Mouse (Mus musculus): ENCODE measurements around the gene Lamc2. TPM values are rescaled to one million over a fixed set of nuclear protein-coding genes. Genes with fewer than 3 reads are reported as not detected.

The Lamc2 gene
- polyA plus RNA-seq, 1 experiment = not detected

GRCm38 (mm10) chr1:153157021-153157623, 29.1 kb downstream of the Lamc2 start:
- H3K4me1 ChIP-seq (ENCODE audit: control insufficient read depth, insufficient read depth, low read length) = no peaks in the 10 kb centered on the region; the same call in 1 of the 2 replicates
- TF ChIP-seq CTCF (IDR thresholded peaks at IDR 0.05; ENCODE audit: low read depth, low read length) = no peak
- no peak for TF ChIP-seq POLR2A (IDR thresholded peaks at IDR 0.05; ENCODE audit: borderline replicate concordance, low read depth, low read length)
- H3K4me3 ChIP-seq (ENCODE audit: insufficient read depth, low read length) = no peak overlapping the region
- H3K27ac ChIP-seq (ENCODE audit: insufficient read depth, low read depth, low read length) = no peak overlapping the region

- TF ChIP-seq POLR2A (IDR thresholded peaks at IDR 0.05; ENCODE audit: borderline replicate concordance, low read depth, low read length) (no peak), CTCF (IDR thresholded peaks at IDR 0.05; ENCODE audit: low read depth, low read length) (no peak)
- Histone ChIP-seq H3K4me3 (ENCODE audit: insufficient read depth, low read length) (no peak overlapping the region), H3K4me1 (ENCODE audit: control insufficient read depth, insufficient read depth, low read length) (no peaks in the 10 kb centered on the region; the same call in 1 of the 2 replicates), H3K27ac (ENCODE audit: insufficient read depth, low read depth, low read length) (no peak overlapping the region)
Measured at GRCm38 (mm10) chr1:153155364-153155763, 30.9 kb downstream of the Lamc2 start.

GRCm38 (mm10) chr1:153153619-153154137, 32.6 kb downstream of the Lamc2 start:
- no peaks in the 10 kb centered on the region; the same call in 1 of the 2 replicates for H3K4me1 ChIP-seq (ENCODE audit: control insufficient read depth, insufficient read depth, low read length)
- H3K27ac ChIP-seq (ENCODE audit: insufficient read depth, low read depth, low read length) = no peak overlapping the region
- H3K4me3 ChIP-seq (ENCODE audit: insufficient read depth, low read length) = no peak overlapping the region
- TF ChIP-seq POLR2A (IDR thresholded peaks at IDR 0.05; ENCODE audit: borderline replicate concordance, low read depth, low read length) = no peak
- TF ChIP-seq CTCF (IDR thresholded peaks at IDR 0.05; ENCODE audit: low read depth, low read length) = no peak

- Histone ChIP-seq H3K4me1 (ENCODE audit: control insufficient read depth, insufficient read depth, low read length) (no peaks in the 10 kb centered on the region; the same call in 1 of the 2 replicates), H3K27ac (ENCODE audit: insufficient read depth, low read depth, low read length) (no peak overlapping the region), H3K4me3 (ENCODE audit: insufficient read depth, low read length) (no peak overlapping the region)
- TF ChIP-seq CTCF (IDR thresholded peaks at IDR 0.05; ENCODE audit: low read depth, low read length) (no peak), POLR2A (IDR thresholded peaks at IDR 0.05; ENCODE audit: borderline replicate concordance, low read depth, low read length) (no peak)
Measured at GRCm38 (mm10) chr1:153152594-153152993, 33.7 kb downstream of the Lamc2 start.

- Histone ChIP-seq H3K27ac (ENCODE audit: insufficient read depth, low read depth, low read length) (no peak overlapping the region), H3K4me3 (ENCODE audit: insufficient read depth, low read length) (no peak overlapping the region), H3K4me1 (ENCODE audit: control insufficient read depth, insufficient read depth, low read length) (no peaks in the 10 kb centered on the region)
- no peak for TF ChIP-seq CTCF (IDR thresholded peaks at IDR 0.05; ENCODE audit: low read depth, low read length)
- no peak for TF ChIP-seq POLR2A (IDR thresholded peaks at IDR 0.05; ENCODE audit: borderline replicate concordance, low read depth, low read length)
Measured at GRCm38 (mm10) chr1:153145791-153146190, 40.5 kb downstream of the Lamc2 start.

- TF ChIP-seq CTCF (IDR thresholded peaks at IDR 0.05; ENCODE audit: low read depth, low read length) (no peak), POLR2A (IDR thresholded peaks at IDR 0.05; ENCODE audit: borderline replicate concordance, low read depth, low read length) (no peak)
- no peak overlapping the region for H3K4me3 ChIP-seq (ENCODE audit: insufficient read depth, low read length)
- no peaks in the 10 kb centered on the region for H3K4me1 ChIP-seq (ENCODE audit: control insufficient read depth, insufficient read depth, low read length)
- no peak overlapping the region for H3K27ac ChIP-seq (ENCODE audit: insufficient read depth, low read depth, low read length)
Measured at GRCm38 (mm10) chr1:153144021-153144420, 42.2 kb downstream of the Lamc2 start.

- Histone ChIP-seq H3K4me3 (ENCODE audit: insufficient read depth, low read length) (no peak overlapping the region), H3K4me1 (ENCODE audit: control insufficient read depth, insufficient read depth, low read length) (no peaks in the 10 kb centered on the region), H3K27ac (ENCODE audit: insufficient read depth, low read depth, low read length) (no peak overlapping the region)
- TF ChIP-seq CTCF (IDR thresholded peaks at IDR 0.05; ENCODE audit: low read depth, low read length) (no peak), POLR2A (IDR thresholded peaks at IDR 0.05; ENCODE audit: borderline replicate concordance, low read depth, low read length) (no peak)
Measured at GRCm38 (mm10) chr1:153140747-153141228, 45.5 kb downstream of the Lamc2 start.

- H3K27ac ChIP-seq (ENCODE audit: insufficient read depth, low read depth, low read length) = no peak overlapping the region
- H3K4me3 ChIP-seq (ENCODE audit: insufficient read depth, low read length) = no peak overlapping the region
- TF ChIP-seq POLR2A (IDR thresholded peaks at IDR 0.05; ENCODE audit: borderline replicate concordance, low read depth, low read length) (no peak), CTCF (IDR thresholded peaks at IDR 0.05; ENCODE audit: low read depth, low read length) (no peak)
- H3K4me1 ChIP-seq (ENCODE audit: control insufficient read depth, insufficient read depth, low read length) = no peaks in the 10 kb centered on the region
Measured at GRCm38 (mm10) chr1:153140265-153140664, 46.0 kb downstream of the Lamc2 start.

GRCm38 (mm10) chr1:153139635-153140034, 46.6 kb downstream of the Lamc2 start:
- TF ChIP-seq CTCF (IDR thresholded peaks at IDR 0.05; ENCODE audit: low read depth, low read length) (no peak), POLR2A (IDR thresholded peaks at IDR 0.05; ENCODE audit: borderline replicate concordance, low read depth, low read length) (no peak)
- H3K27ac ChIP-seq (ENCODE audit: insufficient read depth, low read depth, low read length) = no peak overlapping the region
- no peak overlapping the region for H3K4me3 ChIP-seq (ENCODE audit: insufficient read depth, low read length)
- no peaks in the 10 kb centered on the region for H3K4me1 ChIP-seq (ENCODE audit: control insufficient read depth, insufficient read depth, low read length)

- no peak overlapping the region for H3K27ac ChIP-seq (ENCODE audit: insufficient read depth, low read depth, low read length)
Measured at GRCm38 (mm10) chr1:153138486-153138885, 47.8 kb downstream of the Lamc2 start.

More at GRCm38 (mm10) chr1:153138486-153138885, 47.8 kb downstream of the Lamc2 start:
- Histone ChIP-seq H3K4me3 (ENCODE audit: insufficient read depth, low read length) (no peak overlapping the region), H3K4me1 (ENCODE audit: control insufficient read depth, insufficient read depth, low read length) (no peaks in the 10 kb centered on the region)
- no peak for TF ChIP-seq CTCF (IDR thresholded peaks at IDR 0.05; ENCODE audit: low read depth, low read length)
- TF ChIP-seq POLR2A (IDR thresholded peaks at IDR 0.05; ENCODE audit: borderline replicate concordance, low read depth, low read length) = no peak
